Mouse (Mus musculus) CH12.LX (cell line): ENCODE results near the gene Hmga2.

Experiments
- BHLHE40 ChIP-seq: IDR thresholded peaks from 2 replicates; pipeline ENCODE4 v1.6.1; 2011; ENCODE audit warnings: mild to moderate bottlenecking, low read depth, low read length, improper control_type of control experiment
- CTCF ChIP-seq, 2 experiments: IDR thresholded peaks in 1 of 2; conservative IDR thresholded peaks in 1 of 2; 2 replicates each; pipeline ENCODE4 v1.5.1; 2011 to 2012; ENCODE audit warnings: low read depth in 2 of 2, low read length in 2 of 2, improper control_type of control experiment in 1 of 2, inconsistent platforms in 1 of 2, mild to moderate bottlenecking in 1 of 2, moderate library complexity in 1 of 2
- EP300 ChIP-seq: IDR thresholded peaks from 2 replicates; pipeline ENCODE4 v1.6.1; 2011; ENCODE audit warnings: low read length, improper control_type of control experiment
- JUN ChIP-seq: IDR thresholded peaks from 2 replicates; pipeline ENCODE4 v1.6.1; 2011; ENCODE audit warnings: low read depth, mild to moderate bottlenecking, low read length, improper control_type of control experiment, moderate library complexity; ENCODE audit not compliant: insufficient read depth
- MAFK ChIP-seq: IDR thresholded peaks from 2 replicates; pipeline ENCODE4 v1.6.1; 2011; ENCODE audit warnings: low read length, improper control_type of control experiment; ENCODE audit not compliant: insufficient replicate concordance
- MYC ChIP-seq: IDR thresholded peaks from 2 replicates; pipeline ENCODE4 v1.6.1; 2011; ENCODE audit warnings: low read depth, mild to moderate bottlenecking, improper control_type of control experiment, low read length
- NRF1 ChIP-seq: IDR thresholded peaks from 2 replicates; pipeline ENCODE4 v1.6.1; 2014; ENCODE audit warnings: low read depth, mild to moderate bottlenecking, inconsistent platforms, low read length, improper control_type of control experiment, moderate library complexity
- POLR2A ChIP-seq: IDR thresholded peaks from 2 replicates; pipeline ENCODE4 v1.6.1; 2011; ENCODE audit warnings: low read depth, mild to moderate bottlenecking, improper control_type of control experiment, low read length
- POLR2AphosphoS2 ChIP-seq: IDR thresholded peaks from 2 replicates; pipeline ENCODE4 v1.6.1; 2011; ENCODE audit warnings: low read depth, low read length, improper control_type of control experiment
- RCOR1 ChIP-seq: conservative IDR thresholded peaks from 2 replicates; pipeline ENCODE4 v1.6.1; 2012; ENCODE audit warnings: low read depth, mild to moderate bottlenecking, inconsistent platforms, low read length, improper control_type of control experiment
- UBTF ChIP-seq: IDR thresholded peaks from 2 replicates; pipeline ENCODE4 v1.6.1; 2012; ENCODE audit warnings: low read depth, mild to moderate bottlenecking, inconsistent platforms, low read length, improper control_type of control experiment, moderate library complexity

DNA sequence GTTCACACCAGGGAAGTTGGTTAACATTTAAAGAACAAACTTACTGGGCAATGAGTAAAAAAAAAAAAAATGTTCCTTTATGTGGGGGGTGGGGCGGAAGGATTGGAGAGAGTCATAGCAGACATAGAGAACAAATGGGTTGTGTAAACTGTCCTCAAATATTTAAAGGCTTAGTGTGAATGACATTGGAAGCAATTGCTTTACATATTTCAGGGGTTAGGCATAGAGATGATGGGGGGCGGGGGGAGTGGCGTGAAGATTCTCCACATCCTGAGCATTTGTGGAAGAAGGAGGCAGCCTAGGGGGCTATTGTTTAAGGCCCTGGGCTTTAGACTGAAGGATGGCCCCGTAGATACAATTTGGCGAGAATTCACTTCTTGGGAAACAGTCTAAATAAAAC, 15.0 kb downstream of the Hmga2 start:
- TF ChIP-seq EP300 (no peak), CTCF (conservative IDR thresholded peaks at IDR 0.05 in 1 of 2, IDR thresholded peaks at IDR 0.05 in 1 of 2; ENCODE audit: low read depth in 2 of 2, low read length in 2 of 2) (no peak), POLR2A (no peak), POLR2AphosphoS2 (no peak), RCOR1 (no peak), NRF1 (no peak), MAFK (no peak), JUN (no peak), BHLHE40 (no peak), UBTF (no peak), MYC (no peak)
